Mouse (Mus musculus) large intestine, adult 2 months (tissue): Measurements from ENCODE around the gene Tbc1d25. TPM values are rescaled to one million over a fixed set of nuclear protein-coding genes. Genes with fewer than 3 reads are reported as not detected.

Experiments
- DNase-seq: peaks from one replicate; pipeline ENCODE4 v3.0.0-alpha.2; 2012; ENCODE audit warnings: low read depth, low spot score
- WGBS: fragments of 180-500 bp; shearing (Covaris S2); methylation state at CpG from one replicate; pipeline ENCODE4 v1.1.7; 2018; 5-methylcytosine and 5-hydroxymethylcytosine counted together
- polyA plus RNA-seq: library from polyadenylated mRNA; depleted of rRNA; stranded (reverse); fragments of >200 nt; gene quantifications from 2 replicates; pipeline ENCODE4 v1.2.3, GENCODE M21; 2012; rRNA removed

The Tbc1d25 gene
- polyA plus RNA-seq = 10.8 and 11.8 TPM in 2 replicates

GRCm38 (mm10) chrX:8175504-8176385, at the start of gene Tbc1d25:
Gene Tbc1d25, minus strand, starts transcription at chrX:8176181.
- WGBS = 16% methylated on average over 56 of the region's 56 CpGs
- peak; percentile 60 for DNase-seq

- 89% methylated on average over 7 of the region's 7 CpGs for WGBS
- DNase-seq = no peak
These were observed 47.5 kb upstream of the Tbc1d25 start for GRCm38 (mm10) chrX:8223473-8223872.

GRCm38 (mm10) chrX:8222678-8223421, 46.9 kb upstream of the Tbc1d25 start:
- no peak for DNase-seq
- WGBS = 51% methylated on average over 7 of the region's 7 CpGs

- DNase-seq = no peak
- WGBS = 66% methylated on average over 3 of the region's 3 CpGs
These were observed 46.3 kb upstream of the Tbc1d25 start for GRCm38 (mm10) chrX:8222296-8222677.

GRCm38 (mm10) chrX:8219651-8220050, 43.7 kb upstream of the Tbc1d25 start:
- no peak for DNase-seq
- 52% methylated on average over 8 of the region's 8 CpGs for WGBS

- no peak for DNase-seq
- WGBS = 46% methylated on average over 2 of the region's 2 CpGs
These were observed 42.1 kb upstream of the Tbc1d25 start for GRCm38 (mm10) chrX:8218114-8218513.

- DNase-seq = no peak
- WGBS = 60% methylated on average over 6 of the region's 6 CpGs
These were observed 41.4 kb upstream of the Tbc1d25 start for GRCm38 (mm10) chrX:8217383-8217782.

GRCm38 (mm10) chrX:8211490-8212207, 35.7 kb upstream of the Tbc1d25 start:
- DNase-seq = no peak
- WGBS = 74% methylated on average over 7 of the region's 7 CpGs

GRCm38 (mm10) chrX:8209720-8210119, 33.7 kb upstream of the Tbc1d25 start:
- no peak for DNase-seq
- 59% methylated on average over 2 of the region's 2 CpGs for WGBS

- no peak for DNase-seq
- WGBS = 33% methylated on average over 4 of the region's 4 CpGs
These were observed 31.2 kb upstream of the Tbc1d25 start for GRCm38 (mm10) chrX:8207224-8207623.

- no peak for DNase-seq
- 15% methylated on average over 11 of the region's 11 CpGs for WGBS
These were observed 30.8 kb upstream of the Tbc1d25 start for GRCm38 (mm10) chrX:8206694-8207197.

- 18% methylated on average over 46 of the region's 46 CpGs for WGBS
- peak; percentile 37 for DNase-seq
These were observed 30.2 kb upstream of the Tbc1d25 start, which contains the start of gene Porcn for GRCm38 (mm10) chrX:8206015-8206693. Gene Porcn, minus strand, starts transcription at chrX:8206525.

- 61% methylated on average over 7 of the region's 7 CpGs for WGBS
- no peak for DNase-seq
These were observed 29.6 kb upstream of the Tbc1d25 start for GRCm38 (mm10) chrX:8205551-8205950.

- WGBS = 81% methylated on average over 4 of the region's 4 CpGs
- DNase-seq = no peak
These were observed 29.1 kb upstream of the Tbc1d25 start for GRCm38 (mm10) chrX:8205088-8205487.

GRCm38 (mm10) chrX:8204076-8204475, 28.1 kb upstream of the Tbc1d25 start:
- WGBS = 85% methylated on average over 10 of the region's 10 CpGs
- DNase-seq = no peak

GRCm38 (mm10) chrX:8203105-8203504, 27.1 kb upstream of the Tbc1d25 start:
- DNase-seq = no peak
- 84% methylated on average over 14 of the region's 14 CpGs for WGBS

- 18% methylated on average over 10 of the region's 10 CpGs for WGBS
These were observed 17.4 kb upstream of the Tbc1d25 start, which contains the start of gene Ebp for GRCm38 (mm10) chrX:8193419-8193723. Gene Ebp, minus strand, starts transcription at chrX:8193512.

GRCm38 (mm10) chrX:8192640-8193418, 16.8 kb upstream of the Tbc1d25 start:
- peak; percentile 58 for DNase-seq
- 18% methylated on average over 38 of the region's 38 CpGs for WGBS

More at GRCm38 (mm10) chrX:8193419-8193723, 17.4 kb upstream of the Tbc1d25 start, which contains the start of gene Ebp:
- no peak for DNase-seq
